Mouse (Mus musculus) stomach, postnatal 0 days (tissue): ENCODE data around the gene Gm49630. TPM values are rescaled to one million over a fixed set of nuclear protein-coding genes. Genes with fewer than 3 reads are reported as not detected.
"Not testable (repeated sequence)": the region's sequence is repeated elsewhere in the genome, so short reads cannot be mapped to it uniquely, and the experiment has no call there.

Source experiments
- ATAC-seq: fragments of 200-750 bp; cut with Nextera tagmentation; 2 replicates; pipeline ENCODE4 v1.8.0; 2017; ENCODE audit not compliant: low FRiP score, low TSS enrichment
- DNase-seq: peaks from one replicate; pipeline ENCODE4 v3.0.0-alpha.2; 2016; ENCODE audit warnings: low spot score
- H3K27ac ChIP-seq: fragments of 300-500 bp; sonication (generic); replicated peaks from 2 replicates; pipeline ENCODE4 v1.5.1; 2014; ENCODE audit warnings: mild to moderate bottlenecking, control low read depth
- H3K27me3 ChIP-seq: fragments of 300-500 bp; sonication (generic); 2 replicates; pipeline ENCODE4 v1.6.1; 2014; ENCODE audit warnings: low read length; ENCODE audit not compliant: control insufficient read depth, insufficient read depth
- H3K36me3 ChIP-seq: fragments of 300-500 bp; sonication (generic); 2 replicates; pipeline ENCODE4 v1.6.1; 2014; ENCODE audit warnings: low read length, mixed read lengths; ENCODE audit not compliant: control insufficient read depth, insufficient read depth
- H3K4me1 ChIP-seq: fragments of 300-500 bp; sonication (generic); replicated peaks from 2 replicates; pipeline ENCODE4 v1.6.1; 2014; ENCODE audit warnings: antibody characterized with exemption; ENCODE audit not compliant: control insufficient read depth, insufficient read depth
- H3K4me2 ChIP-seq: fragments of 300-500 bp; sonication (generic); replicated peaks from 2 replicates; pipeline ENCODE4 v1.6.1; 2014; ENCODE audit warnings: low read depth, mild to moderate bottlenecking, control low read depth, moderate library complexity
- H3K4me3 ChIP-seq: fragments of 300-500 bp; sonication (generic); 2 replicates; pipeline ENCODE4 v1.5.1; 2014; ENCODE audit warnings: low read depth, low read length, control low read depth
- H3K9ac ChIP-seq: fragments of 300-500 bp; sonication (generic); 2 replicates; pipeline ENCODE4 v1.6.1; 2014; ENCODE audit warnings: mild to moderate bottlenecking, low read length, control low read depth, mixed read lengths
- H3K9me3 ChIP-seq: fragments of 300-500 bp; sonication (generic); 2 replicates; pipeline ENCODE4 v1.6.1; 2016; ENCODE audit warnings: low read length; ENCODE audit not compliant: control insufficient read depth
- WGBS: fragments of 180-500 bp; shearing (Covaris S2); extraction: QIAGEN DNeasy Blood & Tissue Kit; methylation state at CpG from one replicate; pipeline ENCODE4 v1.1.7; 2014; 5-methylcytosine and 5-hydroxymethylcytosine counted together
- polyA plus RNA-seq: library from polyadenylated mRNA; unstranded; fragments of >200 nt; fragmentation: Nextera tagmentation; extraction: Ambion mirVana; gene quantifications from 2 replicates; pipeline ENCODE4 v1.2.1, GENCODE M21; 2015

The Gm49630 gene
- polyA plus RNA-seq, 1 experiment from 2014 or later: not detected

DNA sequence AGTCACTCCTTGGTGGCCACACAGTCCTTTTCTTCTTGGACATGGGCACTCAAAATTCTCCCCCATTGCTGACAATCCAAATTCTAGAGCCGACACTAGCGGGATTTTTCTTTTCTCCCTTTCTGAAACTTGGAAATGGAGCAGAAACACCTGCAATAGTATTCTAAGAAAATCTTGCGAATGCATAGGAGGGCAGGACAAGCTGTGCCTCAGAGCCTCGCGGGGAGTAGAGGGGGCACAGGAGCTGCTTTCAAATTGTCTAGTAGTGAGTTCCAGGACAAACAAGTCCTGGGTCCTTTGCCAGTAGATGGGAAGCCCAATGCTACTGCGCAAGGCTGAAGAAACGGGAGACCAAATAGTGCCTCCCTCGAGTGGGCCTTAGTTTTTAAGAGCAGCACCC, 23.9 kb upstream of the Gm49630 start:
- H3K36me3 ChIP-seq, H3K9me3 ChIP-seq, H3K9ac ChIP-seq, H3K4me2 ChIP-seq, H3K27me3 ChIP-seq, H3K4me1 ChIP-seq, H3K27ac ChIP-seq, H3K4me3 ChIP-seq, ATAC-seq, DNase-seq: not testable (repeated sequence)
- 90% methylated on average over 6 of the region's 8 CpGs for WGBS

DNA sequence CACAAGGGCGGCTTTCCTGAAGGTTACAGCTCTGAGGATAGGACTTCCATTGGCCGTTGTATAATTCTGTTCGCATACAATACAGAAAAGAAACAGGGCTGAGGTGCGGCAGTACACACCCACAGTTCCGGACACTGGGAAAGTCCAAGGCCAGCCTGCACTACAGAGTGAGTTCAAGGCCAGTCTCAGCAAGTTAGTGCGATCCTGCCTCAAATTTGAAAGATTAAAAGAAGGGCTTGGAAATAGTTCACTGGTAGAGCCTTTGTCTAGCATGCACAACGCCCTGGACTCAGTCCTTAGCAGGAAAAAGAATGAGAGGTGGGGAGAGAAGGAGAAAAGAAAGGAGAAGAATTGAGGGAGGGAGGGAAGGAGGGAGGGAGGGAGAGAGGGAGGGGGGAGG, 23.3 kb upstream of the Gm49630 start:
- WGBS: 77% methylated on average over 7 of the region's 7 CpGs
- H3K4me2 ChIP-seq, H3K4me3 ChIP-seq, H3K9ac ChIP-seq, H3K9me3 ChIP-seq, ATAC-seq, DNase-seq, H3K36me3 ChIP-seq, H3K27ac ChIP-seq, H3K4me1 ChIP-seq, H3K27me3 ChIP-seq: not testable (repeated sequence)

DNA sequence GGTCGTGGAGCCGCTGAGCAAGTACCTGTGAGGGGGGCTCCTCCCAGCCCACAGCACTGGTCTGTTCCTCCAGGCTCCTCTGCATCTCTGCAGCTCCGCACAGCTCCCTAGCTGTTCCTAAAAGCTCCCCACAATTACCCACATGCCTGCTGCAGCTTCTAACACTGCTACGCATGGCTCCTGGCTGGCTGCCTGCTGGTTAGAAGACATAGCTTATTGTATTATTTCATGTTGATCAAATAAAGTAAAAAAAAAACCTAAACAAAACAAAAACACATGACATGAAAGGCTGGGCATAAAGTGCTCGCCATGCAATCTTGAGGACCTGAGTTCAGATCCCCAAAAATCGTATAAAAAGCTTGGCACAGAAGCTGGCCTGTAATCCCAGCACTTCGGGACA, 18.1 kb upstream of the Gm49630 start:
- H3K36me3 ChIP-seq, H3K9ac ChIP-seq, H3K9me3 ChIP-seq, H3K4me1 ChIP-seq, H3K4me2 ChIP-seq, ATAC-seq, H3K27ac ChIP-seq, DNase-seq, H3K4me3 ChIP-seq, H3K27me3 ChIP-seq: not testable (repeated sequence)
- 73% methylated on average over 7 of the region's 7 CpGs for WGBS

DNA sequence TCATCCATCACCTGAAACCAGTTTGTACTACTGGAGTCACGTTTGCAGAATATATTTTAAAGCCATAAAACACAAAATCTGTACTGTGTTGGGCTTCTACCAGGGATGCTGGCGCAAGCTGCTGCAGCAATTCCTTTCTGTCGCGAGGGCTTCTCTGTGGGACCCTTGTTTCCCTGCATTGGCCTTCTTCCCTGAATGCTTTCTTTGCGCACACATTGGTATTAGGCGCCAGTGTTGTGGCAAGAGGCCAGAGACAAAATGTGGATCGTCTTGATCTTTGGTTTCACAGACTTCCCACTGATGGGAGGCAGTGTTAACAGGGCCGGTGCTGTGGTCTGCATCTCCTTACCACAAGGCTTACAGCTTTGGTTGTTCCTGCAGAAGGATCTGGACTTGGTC, 17.2 kb upstream of the Gm49630 start:
- not testable (repeated sequence) for H3K4me2 ChIP-seq, H3K4me1 ChIP-seq, H3K36me3 ChIP-seq, ATAC-seq, H3K9me3 ChIP-seq, H3K27ac ChIP-seq, DNase-seq, H3K4me3 ChIP-seq, H3K27me3 ChIP-seq, H3K9ac ChIP-seq
- WGBS: 63% methylated on average over 6 of the region's 8 CpGs

GRCm38 (mm10) chr17:7388341-7388957, 16.7 kb upstream of the Gm49630 start:
- not testable (repeated sequence) for H3K4me1 ChIP-seq, H3K27ac ChIP-seq, H3K9me3 ChIP-seq, DNase-seq, ATAC-seq, H3K27me3 ChIP-seq, H3K4me3 ChIP-seq, H3K36me3 ChIP-seq, H3K9ac ChIP-seq, H3K4me2 ChIP-seq
- WGBS: no CpG with 5 or more reads among the region's 2 CpGs

GRCm38 (mm10) chr17:7386016-7386415, 14.2 kb upstream of the Gm49630 start:
- H3K9ac ChIP-seq, H3K4me2 ChIP-seq, DNase-seq, H3K27ac ChIP-seq, H3K9me3 ChIP-seq, H3K36me3 ChIP-seq, H3K27me3 ChIP-seq, H3K4me3 ChIP-seq, H3K4me1 ChIP-seq, ATAC-seq: not testable (repeated sequence)
- 56% methylated on average over 8 of the region's 8 CpGs for WGBS

DNA sequence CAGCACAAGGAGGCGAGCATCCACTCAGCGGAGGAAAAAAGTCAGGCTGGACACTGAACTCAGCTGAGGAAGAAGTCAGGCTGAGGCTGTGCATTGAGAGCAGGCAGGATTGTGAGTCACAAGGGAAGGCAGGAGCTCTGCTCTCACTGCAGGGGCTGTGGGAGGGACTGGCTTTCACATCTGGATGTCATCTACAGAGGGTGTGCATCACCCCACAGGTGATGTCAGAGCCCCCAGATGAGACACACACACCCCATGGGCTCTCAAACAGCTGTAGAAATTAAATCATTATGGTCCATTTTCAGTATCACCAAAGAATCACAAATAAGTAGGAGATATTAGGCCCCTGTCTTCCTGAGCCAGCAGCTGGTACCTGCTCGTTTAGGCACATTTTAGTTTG, 13.6 kb upstream of the Gm49630 start, which contains the start of gene Unc93a2:
Gene Unc93a2 (minus strand): TSS at position 101 of the 400 bp plus-strand sequence.
- not testable (repeated sequence) for H3K27ac ChIP-seq, H3K4me1 ChIP-seq, ATAC-seq, H3K36me3 ChIP-seq, H3K27me3 ChIP-seq, H3K4me2 ChIP-seq, H3K9ac ChIP-seq, H3K4me3 ChIP-seq, H3K9me3 ChIP-seq, DNase-seq
- WGBS: 63% methylated on average over 3 of the region's 3 CpGs

DNA sequence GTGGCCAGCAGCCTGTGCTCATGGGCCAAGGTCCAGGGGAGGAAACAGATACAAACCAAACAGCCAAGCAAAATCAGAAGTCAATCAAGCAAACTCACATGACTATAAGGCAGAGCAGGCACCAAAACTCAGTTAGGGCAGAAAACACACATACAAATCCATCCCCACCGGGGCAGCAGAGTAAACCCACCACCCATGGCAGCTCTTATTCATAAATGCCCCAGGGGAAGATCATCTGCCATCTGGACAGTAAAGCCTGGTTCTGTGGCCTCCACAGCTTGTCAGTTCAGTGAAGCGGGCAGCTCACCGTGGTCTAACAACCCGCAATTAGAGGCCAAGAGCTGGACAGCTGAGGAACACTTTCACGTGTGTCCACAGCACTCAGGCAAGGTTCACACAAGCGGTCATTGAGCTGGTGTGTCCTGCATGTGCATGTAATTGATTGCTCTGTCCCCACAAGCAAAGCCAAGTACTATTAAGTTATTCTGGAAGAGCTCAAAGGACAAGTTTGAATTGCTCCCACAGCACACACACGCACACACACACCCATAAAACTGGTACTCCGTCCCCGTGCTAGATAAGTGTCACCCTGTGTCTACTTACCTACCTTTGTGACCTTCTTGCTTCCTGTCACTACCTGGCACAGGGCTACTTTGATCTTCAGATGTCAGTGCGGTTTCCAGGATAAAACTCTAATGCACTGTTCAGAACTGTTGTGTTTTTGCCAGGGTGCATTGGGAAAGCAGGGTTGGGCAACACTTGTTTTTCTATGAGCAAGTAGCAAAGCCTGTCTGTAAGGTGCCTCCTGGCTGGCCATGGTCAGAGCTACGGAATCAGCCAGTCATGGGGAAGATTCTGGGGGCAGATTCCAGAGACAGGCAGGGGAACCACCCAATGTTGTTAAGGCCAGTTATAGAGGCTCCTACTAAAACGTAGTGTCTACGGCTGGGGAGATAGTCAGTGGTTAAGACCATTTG, 11.7 kb upstream of the Gm49630 start:
- H3K4me1 ChIP-seq, H3K4me3 ChIP-seq, H3K9ac ChIP-seq, H3K9me3 ChIP-seq, H3K27ac ChIP-seq, ATAC-seq, H3K36me3 ChIP-seq, H3K4me2 ChIP-seq, H3K27me3 ChIP-seq, DNase-seq: not testable (repeated sequence)
- 80% methylated on average over 7 of the region's 13 CpGs for WGBS

- not testable (repeated sequence) for H3K27me3 ChIP-seq, H3K4me1 ChIP-seq, H3K4me2 ChIP-seq, H3K9me3 ChIP-seq, H3K4me3 ChIP-seq, H3K36me3 ChIP-seq, H3K9ac ChIP-seq, DNase-seq, ATAC-seq, H3K27ac ChIP-seq
- WGBS: 82% methylated on average over 1 of the region's 3 CpGs
Measured at GRCm38 (mm10) chr17:7382711-7383110, 10.9 kb upstream of the Gm49630 start.
